Mouse (Mus musculus) adrenal gland (tissue): Measurements from ENCODE around the gene Zeb2.

ENCODE experiments used
- intact Hi-C: fragments of 180-260 bp; cut with DNase I; formaldehyde crosslinking; loops from one replicate; pipeline ENCODE4 v1.15.1; 2025
- microRNA-seq, 2 experiments: library from miRNA; unstranded; fragments of <30 nt; microRNA quantifications; one replicate each; pipeline ENCODE4; 2019

Gene Zeb2

DNA sequence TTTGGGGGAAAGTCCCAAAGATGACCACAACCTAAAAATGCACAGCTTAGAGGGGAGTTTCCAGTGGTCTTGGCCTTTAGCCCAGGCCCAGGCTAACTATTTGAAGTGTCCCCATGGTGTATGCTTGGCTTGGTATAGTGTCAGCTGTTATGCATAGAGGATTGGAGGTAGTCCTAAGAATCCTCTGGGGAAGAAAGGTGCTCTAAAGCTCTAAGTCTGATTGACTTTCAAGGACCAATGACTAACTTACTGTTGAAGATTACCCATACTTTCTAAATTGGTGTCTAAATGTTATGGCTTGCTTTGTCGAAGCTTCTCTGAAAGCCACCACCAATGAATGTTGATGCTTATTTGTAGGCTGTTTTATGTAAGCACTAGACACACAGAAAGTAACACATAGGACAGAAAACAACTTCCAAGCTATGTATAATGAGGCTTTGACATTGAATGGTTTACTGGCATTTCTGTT lies 159.8 kb downstream of the Zeb2 start:
- intact Hi-C loops, result no loop called here

DNA sequence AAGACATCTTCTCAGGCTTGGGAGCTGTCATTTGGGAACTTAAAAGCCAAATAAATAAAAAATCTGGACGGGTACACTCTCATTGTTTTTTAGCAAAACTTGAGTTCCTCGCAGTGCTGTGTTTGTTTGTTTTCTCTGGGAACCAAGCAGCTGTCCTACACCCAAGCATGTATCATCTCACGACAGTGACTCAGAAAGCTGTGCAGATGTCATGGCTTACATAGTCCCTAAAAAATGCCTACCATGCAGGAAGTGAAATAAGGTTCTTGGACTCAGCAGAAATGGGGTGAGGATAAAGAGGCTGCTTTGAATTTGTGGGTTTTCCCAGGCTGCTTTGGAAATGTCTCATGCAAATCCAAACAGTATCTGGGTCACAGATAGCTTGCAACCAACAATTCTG lies 161.0 kb downstream of the Zeb2 start:
- intact Hi-C loops, result no loop called here

DNA sequence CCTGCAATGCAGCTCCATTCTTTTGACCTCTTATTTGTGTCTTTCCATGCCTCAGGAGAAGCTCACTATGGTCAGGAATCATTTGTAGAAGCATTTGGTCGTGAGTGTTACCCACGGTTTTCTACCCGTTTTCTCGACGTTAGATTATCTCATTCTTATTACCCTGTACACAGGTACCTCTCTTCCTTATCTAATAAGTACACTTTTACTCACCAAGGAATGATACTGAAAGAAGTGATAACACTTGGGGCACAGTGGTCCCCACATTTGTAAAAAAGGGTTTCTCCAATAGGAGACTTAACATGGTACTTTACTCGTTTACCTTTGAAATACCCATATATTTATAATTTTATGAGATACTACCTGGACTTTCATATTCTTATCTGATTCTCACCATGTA lies 161.7 kb downstream of the Zeb2 start:
- intact Hi-C loops, result no loop called here

DNA sequence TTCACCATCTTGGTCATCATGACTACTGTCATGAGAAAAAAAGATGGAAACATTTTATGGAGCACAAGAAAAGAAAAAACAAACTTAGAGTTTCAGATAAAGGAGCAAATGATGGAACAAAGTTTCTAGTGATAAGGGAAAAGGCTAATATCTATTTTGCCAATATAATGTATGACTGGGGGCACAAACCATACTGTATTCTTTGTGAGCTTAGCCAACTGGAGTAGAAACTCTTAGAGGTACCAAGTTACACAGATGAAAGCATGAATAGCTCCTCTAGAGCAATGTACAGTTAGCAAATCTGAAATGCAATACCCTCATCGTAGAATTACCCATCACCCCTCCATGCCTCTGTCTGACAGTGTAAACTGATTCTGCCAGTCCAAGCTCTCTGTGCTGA lies 163.0 kb downstream of the Zeb2 start:
- intact Hi-C loops, result no loop called here

DNA sequence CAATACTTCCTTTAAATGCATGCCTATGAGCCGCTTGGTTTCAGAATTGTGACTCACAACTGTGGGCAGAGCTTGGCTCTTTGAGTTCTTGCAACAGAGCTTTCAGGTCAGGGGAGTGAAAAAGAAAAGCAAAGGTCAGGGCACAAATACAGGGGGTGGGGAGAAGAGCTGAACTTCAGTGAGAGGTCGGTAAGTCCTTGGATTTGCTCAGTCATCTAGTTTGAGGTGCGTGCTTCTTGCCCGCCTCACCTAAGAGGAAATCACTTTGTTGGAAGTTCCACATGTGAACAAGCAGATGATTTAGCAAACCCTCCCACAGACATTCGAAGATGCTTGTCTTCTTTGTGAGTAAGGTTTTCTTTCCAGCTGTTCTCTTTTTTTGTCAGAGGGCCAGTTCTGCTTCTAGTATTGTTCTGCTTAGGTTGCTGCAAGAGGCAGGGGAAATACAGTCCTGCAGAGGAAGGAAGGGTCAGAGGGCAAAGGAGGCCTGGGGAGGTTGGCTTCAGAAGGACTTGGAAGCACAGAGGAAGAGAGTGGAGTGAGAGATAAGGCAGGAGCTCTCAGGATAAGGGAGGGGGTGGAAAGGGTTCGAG lies 164.3 kb downstream of the Zeb2 start:
- intact Hi-C loops, result no loop called here

DNA sequence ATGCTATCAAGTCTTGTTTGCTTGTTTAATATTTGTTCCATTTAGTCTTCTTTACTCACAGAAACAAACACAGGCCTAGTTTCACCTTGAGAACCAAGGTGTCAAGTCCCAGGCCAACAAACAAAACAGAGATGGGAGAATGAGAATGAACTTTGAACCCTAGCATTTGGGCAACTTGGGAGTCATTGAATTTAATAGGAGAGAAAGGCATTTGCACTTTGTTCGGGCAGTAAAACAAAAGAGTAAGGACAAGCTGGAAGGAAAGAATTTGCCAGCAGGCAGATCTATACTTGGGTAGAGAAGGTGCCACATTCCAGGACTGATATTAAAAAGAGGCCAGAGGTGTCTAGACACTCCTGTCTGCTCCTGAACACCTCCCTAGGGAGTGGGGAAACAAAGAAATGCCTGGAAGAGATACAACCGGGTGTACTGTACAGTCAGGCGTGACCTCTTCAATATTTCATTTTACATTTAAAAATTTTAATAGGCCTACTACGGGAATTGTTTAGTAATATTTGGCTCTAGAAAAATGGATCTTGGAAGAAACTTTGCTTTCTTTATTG lies 165.5 kb downstream of the Zeb2 start:
- intact Hi-C loops, result no loop called here

- intact Hi-C loops, result no loop called here
Measured at GRCm38 (mm10) chr2:44944689-44945088, 172.5 kb downstream of the Zeb2 start.

Small RNA genes lying within 50 kb of the gene (microRNA-seq; reads per million reads assigned to microRNA genes)
- 1.8 to 5.6 reads per million in 2 experiments for gene Mir5129
